Mouse (Mus musculus) intestine, embryonic 14.5 days (tissue): ENCODE data around the gene Tmem273. TPM values are rescaled to one million over a fixed set of nuclear protein-coding genes. Genes with fewer than 3 reads are reported as not detected.
A peak's percentile ranks its signal among the peaks of the same experiment; 100 is the strongest.

Experiments used
- ATAC-seq: fragments of 200-750 bp; cut with Nextera tagmentation; replicated peaks from 2 replicates; pipeline ENCODE4 v1.8.0; 2017; ENCODE audit warnings: low read depth, moderate number of reproducible peaks, moderate TSS enrichment, moderate library complexity; ENCODE audit not compliant: low FRiP score, low TSS enrichment
- DNase-seq: peaks from one replicate; pipeline ENCODE4 v3.0.0-alpha.2; 2018; ENCODE audit warnings: low spot score
- H3K27ac ChIP-seq: fragments of 300-500 bp; sonication (generic); 2 replicates; pipeline ENCODE4 v1.5.1; 2014; ENCODE audit warnings: low read depth, mild to moderate bottlenecking, control low read depth
- H3K27me3 ChIP-seq: fragments of 300-500 bp; sonication (generic); replicated peaks from 2 replicates; pipeline ENCODE4 v1.6.1; 2014; ENCODE audit warnings: low read length, control low read depth; ENCODE audit not compliant: control insufficient read depth, insufficient read depth
- H3K36me3 ChIP-seq: fragments of 300-500 bp; sonication (generic); 2 replicates; pipeline ENCODE4 v1.6.1; 2014; ENCODE audit warnings: low read length, control low read depth; ENCODE audit not compliant: control insufficient read depth, insufficient read depth
- H3K4me1 ChIP-seq: fragments of 300-500 bp; sonication (generic); replicated peaks from 2 replicates; pipeline ENCODE4 v1.6.1; 2014; ENCODE audit warnings: low read length, control low read depth, mixed read lengths; ENCODE audit not compliant: control insufficient read depth, insufficient read depth
- H3K4me2 ChIP-seq: fragments of 300-500 bp; sonication (generic); 2 replicates; pipeline ENCODE4 v1.6.1; 2014; ENCODE audit warnings: low read length
- H3K4me3 ChIP-seq: fragments of 300-500 bp; sonication (generic); 2 replicates; pipeline ENCODE4 v1.5.1; 2014; ENCODE audit warnings: low read depth, low read length, control low read depth, mixed read lengths
- H3K9ac ChIP-seq: fragments of 300-500 bp; sonication (generic); 2 replicates; pipeline ENCODE4 v1.6.1; 2014; ENCODE audit warnings: mild to moderate bottlenecking, low read length
- H3K9me3 ChIP-seq: fragments of 300-500 bp; sonication (generic); 2 replicates; pipeline ENCODE4 v1.6.1; 2016; ENCODE audit warnings: low read length, control low read depth; ENCODE audit not compliant: control insufficient read depth
- WGBS: fragments of 180-500 bp; shearing (Covaris S2); extraction: QIAGEN DNeasy Blood & Tissue Kit; methylation state at CpG from one replicate; pipeline ENCODE4 v1.1.7; 2014; 5-methylcytosine and 5-hydroxymethylcytosine counted together
- polyA plus RNA-seq: library from polyadenylated mRNA; unstranded; fragments of >200 nt; fragmentation: Nextera tagmentation; extraction: Ambion mirVana; gene quantifications from 2 replicates; pipeline ENCODE4 v1.2.1, GENCODE M21; 2014

Gene Tmem273
- polyA plus RNA-seq, 1 experiment from 2014 or later: 1.4 TPM

- Histone ChIP-seq H3K36me3 (no peaks in the 10 kb centered on the region), H3K9me3 (no peaks in the 10 kb centered on the region), H3K27me3 (no peaks in the 10 kb centered on the region), H3K4me2 (no peak overlapping the region), H3K9ac (no peak overlapping the region), H3K4me3 (no peak overlapping the region), H3K4me1 (0 out of 2 replicates have a peak, but pooled peaks cover 5% of the 10 kb centered on the region), H3K27ac (no peak overlapping the region)
- ATAC-seq: no peak
- WGBS: 79% methylated on average over 2 of the region's 2 CpGs
- DNase-seq: peak; percentile 47
These were observed 12.0 kb downstream of the Tmem273 start for GRCm38 (mm10) chr14:32797803-32798202.

- H3K27ac ChIP-seq: no peak overlapping the region
- no peak for ATAC-seq
- H3K9ac ChIP-seq: no peak overlapping the region
- no peak overlapping the region for H3K4me3 ChIP-seq
- 82% methylated on average over 4 of the region's 4 CpGs for WGBS
- no peaks in the 10 kb centered on the region for H3K36me3 ChIP-seq
- no peak overlapping the region for H3K4me2 ChIP-seq
- DNase-seq: no peak
- 0 out of 2 replicates have a peak, but pooled peaks cover 5% of the 10 kb centered on the region for H3K4me1 ChIP-seq
- H3K27me3 ChIP-seq: no peaks in the 10 kb centered on the region
- H3K9me3 ChIP-seq: no peaks in the 10 kb centered on the region
These were observed 12.6 kb downstream of the Tmem273 start for GRCm38 (mm10) chr14:32798355-32798754.

GRCm38 (mm10) chr14:32800048-32800447, 14.3 kb downstream of the Tmem273 start:
- Histone ChIP-seq H3K27ac (no peak overlapping the region), H3K4me1 (0 out of 2 replicates have a peak, but pooled peaks cover 5% of the 10 kb centered on the region), H3K4me2 (no peak overlapping the region), H3K9me3 (no peaks in the 10 kb centered on the region), H3K4me3 (no peak overlapping the region), H3K9ac (no peak overlapping the region), H3K36me3 (no peaks in the 10 kb centered on the region), H3K27me3 (no peaks in the 10 kb centered on the region)
- no peak for ATAC-seq
- 92% methylated on average over 7 of the region's 7 CpGs for WGBS
- no peak for DNase-seq

- DNase-seq: peak; percentile 57
- Histone ChIP-seq H3K9ac (no peak overlapping the region), H3K4me2 (no peak overlapping the region), H3K27me3 (no peaks in the 10 kb centered on the region), H3K4me1 (0 out of 2 replicates have a peak, but pooled peaks cover 4% of the 10 kb centered on the region), H3K36me3 (no peaks in the 10 kb centered on the region), H3K4me3 (no peak overlapping the region), H3K9me3 (no peaks in the 10 kb centered on the region), H3K27ac (no peak overlapping the region)
- 58% methylated on average over 11 of the region's 11 CpGs for WGBS
- no peak for ATAC-seq
These were observed 15.4 kb downstream of the Tmem273 start for GRCm38 (mm10) chr14:32801016-32801661.

GRCm38 (mm10) chr14:32801662-32802024, 15.9 kb downstream of the Tmem273 start:
- Histone ChIP-seq H3K4me2 (no peak overlapping the region), H3K4me3 (no peak overlapping the region), H3K27ac (no peak overlapping the region), H3K9me3 (no peaks in the 10 kb centered on the region), H3K27me3 (no peaks in the 10 kb centered on the region), H3K4me1 (no peaks in the 10 kb centered on the region), H3K9ac (no peak overlapping the region), H3K36me3 (no peaks in the 10 kb centered on the region)
- no peak for DNase-seq
- ATAC-seq: no peak

GRCm38 (mm10) chr14:32810111-32810510, 24.3 kb downstream of the Tmem273 start:
- Histone ChIP-seq H3K9me3 (no peaks in the 10 kb centered on the region), H3K9ac (no peak overlapping the region), H3K36me3 (no peaks in the 10 kb centered on the region), H3K27me3 (no peaks in the 10 kb centered on the region), H3K4me1 (no peaks in the 10 kb centered on the region), H3K27ac (no peak overlapping the region), H3K4me3 (no peak overlapping the region), H3K4me2 (no peak overlapping the region)
- ATAC-seq (no peak), DNase-seq (no peak)

GRCm38 (mm10) chr14:32812429-32812828, 26.7 kb downstream of the Tmem273 start:
- no peak overlapping the region for H3K4me3 ChIP-seq
- 76% methylated on average over 6 of the region's 6 CpGs for WGBS
- no peaks in the 10 kb centered on the region for H3K9me3 ChIP-seq
- H3K4me2 ChIP-seq: no peak overlapping the region
- no peaks in the 10 kb centered on the region for H3K27me3 ChIP-seq
- DNase-seq: no peak
- no peak for ATAC-seq
- H3K36me3 ChIP-seq: no peaks in the 10 kb centered on the region
- H3K4me1 ChIP-seq: no peaks in the 10 kb centered on the region
- no peak overlapping the region for H3K9ac ChIP-seq
- no peak overlapping the region for H3K27ac ChIP-seq

GRCm38 (mm10) chr14:32814961-32815360, 29.2 kb downstream of the Tmem273 start:
- Histone ChIP-seq H3K27ac (no peak overlapping the region), H3K4me3 (no peak overlapping the region), H3K9ac (no peak overlapping the region), H3K27me3 (no peaks in the 10 kb centered on the region), H3K4me1 (0 out of 2 replicates have a peak, but pooled peaks cover 6% of the 10 kb centered on the region), H3K36me3 (no peaks in the 10 kb centered on the region), H3K9me3 (no peaks in the 10 kb centered on the region), H3K4me2 (no peak overlapping the region)
- ATAC-seq: no peak
- 59% methylated on average over 4 of the region's 4 CpGs for WGBS
- DNase-seq: no peak

- 73% methylated on average over 4 of the region's 4 CpGs for WGBS
- 0 out of 2 replicates have a peak, but pooled peaks cover 6% of the 10 kb centered on the region for H3K4me1 ChIP-seq
- H3K4me2 ChIP-seq: no peak overlapping the region
- no peak overlapping the region for H3K4me3 ChIP-seq
- H3K9ac ChIP-seq: no peak overlapping the region
- no peaks in the 10 kb centered on the region for H3K27me3 ChIP-seq
- ATAC-seq: no peak
- no peak for DNase-seq
- no peaks in the 10 kb centered on the region for H3K36me3 ChIP-seq
- H3K9me3 ChIP-seq: no peaks in the 10 kb centered on the region
- H3K27ac ChIP-seq: no peak overlapping the region
These were observed 30.8 kb downstream of the Tmem273 start for GRCm38 (mm10) chr14:32816533-32816932.
